In genomic region chr1:97659405-97659804, GRCm38 (mm10) we compare ENCODE assay signal across 7 mouse cellular contexts. TPM values are rescaled to one million over a fixed set of nuclear protein-coding genes. Genes with fewer than 3 reads are reported as not detected.
DNase-seq lines count a peak whose midpoint lies in the region; ATAC-seq lines count a peak whose summit lies in the region.

No protein-coding gene starts in this region.

- H3K4me2 ChIP-seq in forebrain, embryonic 15.5 days (replicated peaks): peak overlapping the region; percentile 49
- peak overlapping the region; percentile 83; the same call in 1 of the 2 replicates for H3K4me2 ChIP-seq in stomach, embryonic 15.5 days

- DNase-seq in thymus, postnatal 0 days (ENCODE audit: low spot score): peak; percentile 21
- no peak for DNase-seq in thymus, postnatal 4 days
- DNase-seq in lung, postnatal 25 days (ENCODE audit: low spot score): peak; percentile 32
- DNase-seq in cerebellum, adult 9-10 months: no peak
- DNase-seq in layer of hippocampus, adult 11-12 months (ENCODE audit: low spot score): no peak

- no peaks in the 10 kb centered on the region for H3K27me3 ChIP-seq in forebrain, embryonic 15.5 days
- H3K27me3 ChIP-seq in stomach, embryonic 15.5 days (replicated peaks): no peaks in the 10 kb centered on the region

- 19% methylated on average over 7 of the region's 7 CpGs for WGBS in forebrain, embryonic 15.5 days
- 77% methylated on average over 7 of the region's 7 CpGs for WGBS in stomach, embryonic 15.5 days

- ATAC-seq in forebrain, embryonic 15.5 days (replicated peaks): no peak
- ATAC-seq in stomach, embryonic 15.5 days (ENCODE audit: insufficient read depth, low FRiP score, low read depth): no peak

- peak overlapping the region; percentile 41 for H3K9ac ChIP-seq in forebrain, embryonic 15.5 days (replicated peaks)
- H3K9ac ChIP-seq in stomach, embryonic 15.5 days: no peak overlapping the region

- no peaks in the 10 kb centered on the region for H3K36me3 ChIP-seq in forebrain, embryonic 15.5 days
- no peaks in the 10 kb centered on the region for H3K36me3 ChIP-seq in stomach, embryonic 15.5 days

- peaks cover 60% of the 10 kb centered on the region for H3K4me1 ChIP-seq in forebrain, embryonic 15.5 days
- no peaks in the 10 kb centered on the region for H3K4me1 ChIP-seq in stomach, embryonic 15.5 days

- peak overlapping the region; percentile 79 for H3K4me3 ChIP-seq in forebrain, embryonic 15.5 days
- H3K4me3 ChIP-seq in stomach, embryonic 15.5 days (replicated peaks): peak overlapping the region; percentile 65; the same call in 1 of the 2 replicates

- H3K27ac ChIP-seq in forebrain, embryonic 15.5 days (replicated peaks): no peak overlapping the region
- no peak overlapping the region for H3K27ac ChIP-seq in stomach, embryonic 15.5 days

- no peaks in the 10 kb centered on the region for H3K9me3 ChIP-seq in forebrain, embryonic 15.5 days
- no peaks in the 10 kb centered on the region for H3K9me3 ChIP-seq in stomach, embryonic 15.5 days

RNA-seq across cellular contexts. Expression of gene D1Ertd622e, which starts 2.5 kb away (rescaled TPM):
- 42.8 and 48.0 TPM in 2 replicates for polyA plus RNA-seq in thymus, postnatal 0 days (2015; fragmentation: Nextera tagmentation; extraction: Ambion mirVana)
- 54.7 and 58.2 TPM in 2 replicates for polyA plus RNA-seq in forebrain, embryonic 15.5 days (2015; fragmentation: Nextera tagmentation; extraction: Ambion mirVana)
- 20.0 and 21.3 TPM in 2 replicates for polyA plus RNA-seq in stomach, embryonic 15.5 days (2015; fragmentation: Nextera tagmentation; extraction: Ambion mirVana)

Comparison
In these comparisons a context has a peak if more than half of its experiments do, and no peak if none do; other contexts are left out.
1. DNase-seq: peak in thymus, postnatal 0 days (single experiment) and lung, postnatal 25 days (single experiment); none in thymus, postnatal 4 days (single experiment), cerebellum, adult 9-10 months (single experiment) and layer of hippocampus, adult 11-12 months (single experiment).